Mouse (Mus musculus): ENCODE measurements around the gene Ntng1. TPM values are rescaled to one million over a fixed set of nuclear protein-coding genes. Genes with fewer than 3 reads are reported as not detected.

Ntng1 gene
- not detected in 3 replicates for total RNA-seq (2017)

GRCm38 (mm10) chr3:110143206-110144061, at the start of gene Ntng1:
Ntng1 (minus strand) TSS chr3:110144011.
- no peak for ATAC-seq (replicated peaks; ENCODE audit: insufficient number of reproducible peaks, low FRiP score, low TSS enrichment, poor library complexity, severe bottlenecking)

- ATAC-seq (replicated peaks; ENCODE audit: insufficient number of reproducible peaks, low FRiP score, low TSS enrichment, poor library complexity, severe bottlenecking): no peak
Measured at GRCm38 (mm10) chr3:110187401-110187948, 43.7 kb upstream of the Ntng1 start.

- no peak for ATAC-seq (replicated peaks; ENCODE audit: insufficient number of reproducible peaks, low FRiP score, low TSS enrichment, poor library complexity, severe bottlenecking)
Measured at GRCm38 (mm10) chr3:110149089-110149488, 5.3 kb upstream of the Ntng1 start.

GRCm38 (mm10) chr3:110144301-110145055, 667 bp upstream of the Ntng1 start:
- no peak for ATAC-seq (replicated peaks; ENCODE audit: insufficient number of reproducible peaks, low FRiP score, low TSS enrichment, poor library complexity, severe bottlenecking)

- no peak for ATAC-seq (replicated peaks; ENCODE audit: insufficient number of reproducible peaks, low FRiP score, low TSS enrichment, poor library complexity, severe bottlenecking)
Measured at GRCm38 (mm10) chr3:110142314-110143205, 1.3 kb downstream of the Ntng1 start.

- ATAC-seq (replicated peaks; ENCODE audit: insufficient number of reproducible peaks, low FRiP score, low TSS enrichment, poor library complexity, severe bottlenecking): no peak
Measured at GRCm38 (mm10) chr3:110141351-110142302, 2.2 kb downstream of the Ntng1 start.

- no peak for ATAC-seq (replicated peaks; ENCODE audit: insufficient number of reproducible peaks, low FRiP score, low TSS enrichment, poor library complexity, severe bottlenecking)
Measured at GRCm38 (mm10) chr3:110136115-110136514, 7.7 kb downstream of the Ntng1 start.

- no peak for ATAC-seq (replicated peaks; ENCODE audit: insufficient number of reproducible peaks, low FRiP score, low TSS enrichment, poor library complexity, severe bottlenecking)
Measured at GRCm38 (mm10) chr3:110133150-110133549, 10.7 kb downstream of the Ntng1 start.

GRCm38 (mm10) chr3:110132289-110132688, 11.5 kb downstream of the Ntng1 start:
- ATAC-seq (replicated peaks; ENCODE audit: insufficient number of reproducible peaks, low FRiP score, low TSS enrichment, poor library complexity, severe bottlenecking): no peak

GRCm38 (mm10) chr3:110131043-110131891, 12.5 kb downstream of the Ntng1 start:
- no peak for ATAC-seq (replicated peaks; ENCODE audit: insufficient number of reproducible peaks, low FRiP score, low TSS enrichment, poor library complexity, severe bottlenecking)

GRCm38 (mm10) chr3:110129607-110130006, 14.2 kb downstream of the Ntng1 start:
- ATAC-seq (replicated peaks; ENCODE audit: insufficient number of reproducible peaks, low FRiP score, low TSS enrichment, poor library complexity, severe bottlenecking): no peak

- ATAC-seq (replicated peaks; ENCODE audit: insufficient number of reproducible peaks, low FRiP score, low TSS enrichment, poor library complexity, severe bottlenecking): no peak
Measured at GRCm38 (mm10) chr3:110105982-110106381, 37.8 kb downstream of the Ntng1 start.

GRCm38 (mm10) chr3:110094407-110094806, 49.4 kb downstream of the Ntng1 start:
- ATAC-seq (replicated peaks; ENCODE audit: insufficient number of reproducible peaks, low FRiP score, low TSS enrichment, poor library complexity, severe bottlenecking): no peak

GRCm38 (mm10) chr3:110094003-110094402, 49.8 kb downstream of the Ntng1 start:
- ATAC-seq (replicated peaks; ENCODE audit: insufficient number of reproducible peaks, low FRiP score, low TSS enrichment, poor library complexity, severe bottlenecking): no peak

GRCm38 (mm10) chr3:110092521-110092920, 51.3 kb downstream of the Ntng1 start:
- no peak for ATAC-seq (replicated peaks; ENCODE audit: insufficient number of reproducible peaks, low FRiP score, low TSS enrichment, poor library complexity, severe bottlenecking)

- ATAC-seq (replicated peaks; ENCODE audit: insufficient number of reproducible peaks, low FRiP score, low TSS enrichment, poor library complexity, severe bottlenecking): no peak
Measured at GRCm38 (mm10) chr3:110087189-110087588, 56.6 kb downstream of the Ntng1 start.

- no peak for ATAC-seq (replicated peaks; ENCODE audit: insufficient number of reproducible peaks, low FRiP score, low TSS enrichment, poor library complexity, severe bottlenecking)
Measured at GRCm38 (mm10) chr3:110085336-110085735, 58.5 kb downstream of the Ntng1 start.
